Mouse (Mus musculus) thymus, adult 2 months (tissue): ENCODE data around the gene Chd5.

Source experiments
- CTCF ChIP-seq: fragments of 200-500 bp; IDR thresholded peaks from 2 replicates; pipeline ENCODE4 v1.5.1; 2012; ENCODE audit warnings: mild to moderate bottlenecking, control low read depth, low read length, moderate library complexity, borderline replicate concordance; ENCODE audit not compliant: control insufficient read depth, poor library complexity, insufficient read depth; ENCODE audit errors: extremely low read depth
- POLR2A ChIP-seq: fragments of 200-500 bp; IDR thresholded peaks from 2 replicates; pipeline ENCODE4 v1.6.1; 2012; ENCODE audit warnings: mild to moderate bottlenecking, low read length, control low read depth, moderate library complexity; ENCODE audit not compliant: control insufficient read depth, poor library complexity, insufficient read depth; ENCODE audit errors: extremely low read depth

DNA sequence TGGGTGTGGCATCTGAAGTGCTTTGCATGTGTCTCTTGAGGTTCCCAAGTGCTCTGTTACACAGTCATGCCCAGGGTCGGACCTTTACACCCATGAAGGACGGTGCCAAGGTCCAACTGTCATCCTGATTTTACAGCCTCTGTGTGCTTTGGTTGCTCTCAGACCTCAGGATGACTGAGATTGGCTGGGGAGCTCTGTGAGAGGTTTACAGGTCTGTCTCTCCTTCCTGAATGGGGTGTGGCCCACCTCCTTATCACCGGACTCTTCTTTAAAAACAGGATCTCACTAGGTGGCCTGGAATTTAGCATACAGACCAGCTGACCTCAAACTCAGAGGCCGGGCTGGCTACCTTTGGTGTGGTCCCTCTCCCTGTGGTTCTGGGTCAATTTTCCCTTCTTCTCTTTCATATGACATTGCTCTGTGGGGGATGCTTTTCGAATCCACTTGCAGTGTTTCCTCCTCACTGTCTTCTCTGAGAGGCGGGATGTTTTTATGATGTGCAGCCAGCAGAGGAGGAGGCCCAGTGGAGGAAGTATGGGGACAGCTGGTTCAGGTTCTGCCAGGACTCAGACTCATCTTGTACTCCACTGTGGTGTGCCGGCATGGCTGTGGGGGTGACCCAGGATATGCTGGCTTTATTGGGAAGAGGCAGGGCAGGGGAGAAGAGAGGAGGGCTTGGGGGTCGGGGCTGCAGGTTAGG is 12.4 kb downstream of the Chd5 start:
- TF ChIP-seq CTCF: no peak
- TF ChIP-seq POLR2A: no peak
